Mouse (Mus musculus) embryonic facial prominence, embryonic 15.5 days (tissue): Measurements from ENCODE around the gene Col12a1. TPM values are rescaled to one million over a fixed set of nuclear protein-coding genes. Genes with fewer than 3 reads are reported as not detected.
"Not testable (repeated sequence)": the region's sequence is repeated elsewhere in the genome, so short reads cannot be mapped to it uniquely, and the experiment has no call there.

Source experiments
- ATAC-seq: fragments of 200-750 bp; cut with Nextera tagmentation; 2 replicates; pipeline ENCODE4 v1.8.0; 2017; ENCODE audit warnings: low read depth, moderate TSS enrichment; ENCODE audit not compliant: insufficient number of reproducible peaks, low FRiP score, low TSS enrichment
- H3K27ac ChIP-seq: fragments of 300-500 bp; sonication (generic); replicated peaks from 2 replicates; pipeline ENCODE4 v1.5.1; 2015; ENCODE audit warnings: mild to moderate bottlenecking, inconsistent platforms
- H3K27me3 ChIP-seq: fragments of 300-500 bp; sonication (generic); 2 replicates; pipeline ENCODE4 v1.6.1; 2015; ENCODE audit warnings: inconsistent platforms
- H3K36me3 ChIP-seq: fragments of 300-500 bp; sonication (generic); 2 replicates; pipeline ENCODE4 v1.6.1; 2015; ENCODE audit warnings: mild to moderate bottlenecking, inconsistent platforms
- H3K4me1 ChIP-seq: fragments of 300-500 bp; sonication (generic); 2 replicates; pipeline ENCODE4 v1.6.1; 2015; ENCODE audit warnings: inconsistent platforms
- H3K4me2 ChIP-seq: fragments of 300-500 bp; sonication (generic); replicated peaks from 2 replicates; pipeline ENCODE4 v1.6.1; 2015; ENCODE audit warnings: mild to moderate bottlenecking, inconsistent platforms
- H3K4me3 ChIP-seq: fragments of 300-500 bp; sonication (generic); replicated peaks from 2 replicates; pipeline ENCODE4 v1.5.1; 2015; ENCODE audit warnings: mild to moderate bottlenecking, inconsistent platforms
- H3K9ac ChIP-seq: fragments of 300-500 bp; sonication (generic); 2 replicates; pipeline ENCODE4 v1.6.1; 2015; ENCODE audit warnings: inconsistent platforms
- H3K9me3 ChIP-seq: fragments of 300-500 bp; sonication (generic); replicated peaks from 2 replicates; pipeline ENCODE4 v1.6.1; 2016; ENCODE audit warnings: inconsistent platforms
- WGBS: fragments of 180-500 bp; shearing (Covaris S2); methylation state at CpG from one replicate; pipeline ENCODE4 v1.1.7; 2015; 5-methylcytosine and 5-hydroxymethylcytosine counted together
- polyA plus RNA-seq: library from polyadenylated mRNA; unstranded; fragments of >200 nt; fragmentation: Nextera tagmentation; extraction: Ambion mirVana; gene quantifications from 2 replicates; pipeline ENCODE4 v1.2.1, GENCODE M21; 2015

The Col12a1 gene
- polyA plus RNA-seq, 1 experiment from 2014 or later, result 132 TPM

- no peak overlapping the region for H3K4me3 ChIP-seq
- H3K27ac ChIP-seq, result no peak overlapping the region
- H3K9ac ChIP-seq, result no peak overlapping the region
- ATAC-seq, result no peak
- H3K4me2 ChIP-seq, result no peak overlapping the region
- H3K27me3 ChIP-seq, result no peaks in the 10 kb centered on the region
- H3K9me3 ChIP-seq, result no peaks in the 10 kb centered on the region
- no peaks in the 10 kb centered on the region for H3K4me1 ChIP-seq
- H3K36me3 ChIP-seq, result peaks cover 24% of the 10 kb centered on the region
- WGBS, result 86% methylated on average over 7 of the region's 7 CpGs
Measured at GRCm38 (mm10) chr9:79689342-79689741, 29.3 kb downstream of the Col12a1 start.

GRCm38 (mm10) chr9:79687227-79687626, 31.4 kb downstream of the Col12a1 start:
- no peak overlapping the region for H3K9ac ChIP-seq
- no peak overlapping the region for H3K4me2 ChIP-seq
- ATAC-seq, result no peak
- 83% methylated on average over 3 of the region's 3 CpGs for WGBS
- H3K27ac ChIP-seq, result no peak overlapping the region
- H3K9me3 ChIP-seq, result no peaks in the 10 kb centered on the region
- no peaks in the 10 kb centered on the region for H3K4me1 ChIP-seq
- H3K4me3 ChIP-seq, result no peak overlapping the region
- peaks cover 32% of the 10 kb centered on the region for H3K36me3 ChIP-seq
- H3K27me3 ChIP-seq, result no peaks in the 10 kb centered on the region

- Histone ChIP-seq H3K9me3 (no peaks in the 10 kb centered on the region), H3K27ac (no peak overlapping the region), H3K4me3 (no peak overlapping the region), H3K27me3 (no peaks in the 10 kb centered on the region), H3K4me2 (no peak overlapping the region), H3K4me1 (no peaks in the 10 kb centered on the region), H3K9ac (no peak overlapping the region), H3K36me3 (peaks cover 34% of the 10 kb centered on the region)
- no peak for ATAC-seq
- 38% methylated on average over 1 of the region's 1 CpGs for WGBS
Measured at GRCm38 (mm10) chr9:79686049-79686448, 32.6 kb downstream of the Col12a1 start.

- WGBS, result 54% methylated on average over 4 of the region's 4 CpGs
- no peaks in the 10 kb centered on the region for H3K27me3 ChIP-seq
- H3K36me3 ChIP-seq, result peaks cover 33% of the 10 kb centered on the region
- no peak overlapping the region for H3K4me2 ChIP-seq
- H3K4me3 ChIP-seq, result no peak overlapping the region
- H3K27ac ChIP-seq, result no peak overlapping the region
- H3K4me1 ChIP-seq, result no peaks in the 10 kb centered on the region
- H3K9me3 ChIP-seq, result no peaks in the 10 kb centered on the region
- no peak overlapping the region for H3K9ac ChIP-seq
- no peak for ATAC-seq
Measured at GRCm38 (mm10) chr9:79680453-79681240, 38.0 kb downstream of the Col12a1 start.

- H3K4me2 ChIP-seq, H3K9ac ChIP-seq, H3K4me3 ChIP-seq, H3K27me3 ChIP-seq, ATAC-seq, H3K27ac ChIP-seq, H3K9me3 ChIP-seq, H3K4me1 ChIP-seq: not testable (repeated sequence)
- peaks cover 28% of the 10 kb centered on the region for H3K36me3 ChIP-seq
- 78% methylated on average over 1 of the region's 1 CpGs for WGBS
Measured at GRCm38 (mm10) chr9:79668806-79669205, 49.8 kb downstream of the Col12a1 start.

- ATAC-seq, result peak; percentile 77
- 48% methylated on average over 16 of the region's 16 CpGs for WGBS
- H3K27ac ChIP-seq, result peak overlapping the region; percentile 71
Measured at GRCm38 (mm10) chr9:79653327-79654150, 65.1 kb downstream of the Col12a1 start.

GRCm38 (mm10) chr9:79648587-79648986, 70.0 kb downstream of the Col12a1 start:
- H3K4me3 ChIP-seq, result no peak overlapping the region

More at GRCm38 (mm10) chr9:79653327-79654150, 65.1 kb downstream of the Col12a1 start:
- Histone ChIP-seq H3K27me3 (no peaks in the 10 kb centered on the region), H3K4me1 (0 out of 2 replicates have a peak, but pooled peaks cover 2% of the 10 kb centered on the region), H3K36me3 (peaks cover 32% of the 10 kb centered on the region), H3K9me3 (no peaks in the 10 kb centered on the region), H3K4me2 (no peak overlapping the region), H3K9ac (no peak overlapping the region), H3K4me3 (no peak overlapping the region)

GRCm38 (mm10) chr9:79645757-79646156, 72.9 kb downstream of the Col12a1 start:
- Histone ChIP-seq H3K9ac (no peak overlapping the region), H3K27ac (no peak overlapping the region), H3K36me3 (peaks cover 35% of the 10 kb centered on the region), H3K4me1 (no peaks in the 10 kb centered on the region), H3K4me2 (no peak overlapping the region), H3K4me3 (no peak overlapping the region), H3K9me3 (no peaks in the 10 kb centered on the region), H3K27me3 (no peaks in the 10 kb centered on the region)
- 28% methylated on average over 3 of the region's 3 CpGs for WGBS
- no peak for ATAC-seq

More at GRCm38 (mm10) chr9:79648587-79648986, 70.0 kb downstream of the Col12a1 start:
- Histone ChIP-seq H3K27ac (no peak overlapping the region), H3K36me3 (peaks cover 24% of the 10 kb centered on the region; the same call in 1 of the 2 replicates), H3K27me3 (no peaks in the 10 kb centered on the region), H3K4me1 (0 out of 2 replicates have a peak, but pooled peaks cover 2% of the 10 kb centered on the region), H3K4me2 (no peak overlapping the region), H3K9ac (no peak overlapping the region), H3K9me3 (no peaks in the 10 kb centered on the region)
- 49% methylated on average over 9 of the region's 9 CpGs for WGBS
- no peak for ATAC-seq

GRCm38 (mm10) chr9:79639430-79640090, 79.1 kb downstream of the Col12a1 start:
- H3K9ac ChIP-seq, result no peak overlapping the region
- no peak for ATAC-seq
- H3K4me3 ChIP-seq, result no peak overlapping the region
- H3K36me3 ChIP-seq, result peaks cover 44% of the 10 kb centered on the region
- no peak overlapping the region for H3K27ac ChIP-seq
- H3K4me1 ChIP-seq, result no peaks in the 10 kb centered on the region
- H3K4me2 ChIP-seq, result no peak overlapping the region
- H3K27me3 ChIP-seq, result no peaks in the 10 kb centered on the region
- WGBS, result 66% methylated on average over 11 of the region's 11 CpGs
- H3K9me3 ChIP-seq, result no peaks in the 10 kb centered on the region

GRCm38 (mm10) chr9:79637879-79638278, 80.8 kb downstream of the Col12a1 start:
- Histone ChIP-seq H3K27me3 (no peaks in the 10 kb centered on the region), H3K4me2 (no peak overlapping the region), H3K9me3 (no peaks in the 10 kb centered on the region), H3K4me3 (no peak overlapping the region), H3K9ac (no peak overlapping the region), H3K4me1 (no peaks in the 10 kb centered on the region), H3K36me3 (peaks cover 47% of the 10 kb centered on the region), H3K27ac (no peak overlapping the region)
- ATAC-seq, result no peak
- 39% methylated on average over 4 of the region's 4 CpGs for WGBS

- Histone ChIP-seq H3K9me3 (no peaks in the 10 kb centered on the region), H3K4me1 (no peaks in the 10 kb centered on the region), H3K4me3 (no peak overlapping the region), H3K27ac (no peak overlapping the region), H3K4me2 (no peak overlapping the region), H3K9ac (no peak overlapping the region), H3K27me3 (no peaks in the 10 kb centered on the region), H3K36me3 (peaks cover 43% of the 10 kb centered on the region)
- 83% methylated on average over 1 of the region's 1 CpGs for WGBS
- ATAC-seq, result no peak
Measured at GRCm38 (mm10) chr9:79634076-79634475, 84.6 kb downstream of the Col12a1 start.
